Mouse (Mus musculus) neural tube, embryonic 11.5 days (tissue): ENCODE data around the gene Pam16. TPM values are rescaled to one million over a fixed set of nuclear protein-coding genes. Genes with fewer than 3 reads are reported as not detected.
A peak's percentile ranks its signal among the peaks of the same experiment; 100 is the strongest.

ENCODE experiments used
- ATAC-seq: fragments of 200-750 bp; cut with Nextera tagmentation; 2 replicates; pipeline ENCODE4 v1.8.0; 2017; ENCODE audit warnings: moderate number of reproducible peaks, mild to moderate bottlenecking, moderate TSS enrichment, moderate library complexity; ENCODE audit not compliant: insufficient read depth, low FRiP score, low TSS enrichment
- DNase-seq: peaks from one replicate; pipeline ENCODE4 v3.0.0-alpha.2; 2015; ENCODE audit warnings: low spot score
- H3K27ac ChIP-seq: fragments of 300-500 bp; sonication (generic); 2 replicates; pipeline ENCODE4 v1.5.1; 2014; ENCODE audit warnings: low read depth, mild to moderate bottlenecking, low read length
- H3K27me3 ChIP-seq: fragments of 300-500 bp; sonication (generic); 2 replicates; pipeline ENCODE4 v1.6.1; 2014; ENCODE audit warnings: mild to moderate bottlenecking, low read length, mixed read lengths; ENCODE audit not compliant: control insufficient read depth, insufficient read depth
- H3K36me3 ChIP-seq: fragments of 300-500 bp; sonication (generic); 2 replicates; pipeline ENCODE4 v1.6.1; 2014; ENCODE audit warnings: mild to moderate bottlenecking, low read length, moderate library complexity, mixed read lengths; ENCODE audit not compliant: control insufficient read depth, insufficient read depth
- H3K4me1 ChIP-seq: fragments of 300-500 bp; sonication (generic); 2 replicates; pipeline ENCODE4 v1.6.1; 2014; ENCODE audit warnings: low read length, mixed read lengths; ENCODE audit not compliant: control insufficient read depth, insufficient read depth
- H3K4me2 ChIP-seq: fragments of 300-500 bp; sonication (generic); 2 replicates; pipeline ENCODE4 v1.6.1; 2014; ENCODE audit warnings: low read depth, mild to moderate bottlenecking, moderate library complexity
- H3K4me3 ChIP-seq: fragments of 300-500 bp; sonication (generic); 2 replicates; pipeline ENCODE4 v1.5.1; 2014; ENCODE audit warnings: low read depth, low read length
- H3K9ac ChIP-seq: fragments of 300-500 bp; sonication (generic); 2 replicates; pipeline ENCODE4 v1.6.1; 2014; ENCODE audit warnings: mild to moderate bottlenecking, low read length
- H3K9me3 ChIP-seq: fragments of 300-500 bp; sonication (generic); 2 replicates; pipeline ENCODE4 v1.6.1; 2016; ENCODE audit warnings: low read length; ENCODE audit not compliant: control insufficient read depth
- WGBS: fragments of 180-500 bp; shearing (Covaris S2); extraction: QIAGEN DNeasy Blood & Tissue Kit; methylation state at CpG from one replicate; pipeline ENCODE4 v1.1.7; 2014; 5-methylcytosine and 5-hydroxymethylcytosine counted together
- polyA plus RNA-seq: library from polyadenylated mRNA; unstranded; fragments of >200 nt; fragmentation: Nextera tagmentation; extraction: Ambion mirVana; gene quantifications from 2 replicates; pipeline ENCODE4 v1.2.1, GENCODE M21; 2014

The Pam16 gene
- polyA plus RNA-seq, 1 experiment from 2014 or later: 94.3 TPM

DNA sequence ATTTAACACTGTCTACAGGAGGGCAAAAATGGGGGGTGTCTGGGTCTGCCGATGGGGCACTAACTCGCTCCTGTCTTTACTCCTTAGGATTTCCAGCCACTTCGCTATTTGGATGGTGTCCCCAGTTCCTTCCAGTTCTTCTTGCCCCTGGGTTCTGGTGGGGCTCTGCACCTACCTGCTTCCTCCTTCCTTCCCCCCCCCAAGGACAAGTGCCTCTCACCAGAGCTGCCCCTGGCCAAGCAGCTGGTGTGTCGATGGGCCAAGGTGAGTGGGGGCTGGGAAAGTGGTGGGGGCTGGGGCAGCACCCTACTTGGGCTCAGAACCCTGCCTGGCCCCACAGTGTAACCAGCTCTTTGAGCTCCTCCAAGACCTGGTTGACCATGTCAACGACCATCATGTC lies 13.6 kb downstream of the Pam16 start:
- ATAC-seq (no peak), DNase-seq (no peak)
- H3K36me3 ChIP-seq: peaks cover 31% of the 10 kb centered on the region
- WGBS: 96% methylated on average over 5 of the region's 5 CpGs
- H3K9ac ChIP-seq: no peak overlapping the region
- no peaks in the 10 kb centered on the region for H3K27me3 ChIP-seq
- no peaks in the 10 kb centered on the region for H3K9me3 ChIP-seq
- no peak overlapping the region for H3K4me3 ChIP-seq
- no peak overlapping the region for H3K4me2 ChIP-seq
- H3K27ac ChIP-seq: no peak overlapping the region
- peaks cover 16% of the 10 kb centered on the region for H3K4me1 ChIP-seq

GRCm38 (mm10) chr16:4608532-4609059 lies 16.2 kb downstream of the Pam16 start:
- Histone ChIP-seq H3K9ac (no peak overlapping the region), H3K27ac (no peak overlapping the region), H3K4me2 (no peak overlapping the region), H3K4me1 (peaks cover 42% of the 10 kb centered on the region), H3K36me3 (peaks cover 20% of the 10 kb centered on the region), H3K9me3 (no peaks in the 10 kb centered on the region), H3K4me3 (no peak overlapping the region), H3K27me3 (no peaks in the 10 kb centered on the region)
- ATAC-seq (no peak), DNase-seq (no peak)
- WGBS: 88% methylated on average over 18 of the region's 19 CpGs

- no peaks in the 10 kb centered on the region for H3K27me3 ChIP-seq
- no peak overlapping the region for H3K4me2 ChIP-seq
- ATAC-seq: no peak
- peaks cover 48% of the 10 kb centered on the region for H3K4me1 ChIP-seq
- no peaks in the 10 kb centered on the region for H3K9me3 ChIP-seq
- no peak overlapping the region for H3K4me3 ChIP-seq
- no peak overlapping the region for H3K27ac ChIP-seq
- 55% methylated on average over 9 of the region's 9 CpGs for WGBS
- H3K36me3 ChIP-seq: peaks cover 13% of the 10 kb centered on the region
- peak; percentile 85 for DNase-seq
- H3K9ac ChIP-seq: no peak overlapping the region
Measured at GRCm38 (mm10) chr16:4607818-4608531, 16.8 kb downstream of the Pam16 start.

DNA sequence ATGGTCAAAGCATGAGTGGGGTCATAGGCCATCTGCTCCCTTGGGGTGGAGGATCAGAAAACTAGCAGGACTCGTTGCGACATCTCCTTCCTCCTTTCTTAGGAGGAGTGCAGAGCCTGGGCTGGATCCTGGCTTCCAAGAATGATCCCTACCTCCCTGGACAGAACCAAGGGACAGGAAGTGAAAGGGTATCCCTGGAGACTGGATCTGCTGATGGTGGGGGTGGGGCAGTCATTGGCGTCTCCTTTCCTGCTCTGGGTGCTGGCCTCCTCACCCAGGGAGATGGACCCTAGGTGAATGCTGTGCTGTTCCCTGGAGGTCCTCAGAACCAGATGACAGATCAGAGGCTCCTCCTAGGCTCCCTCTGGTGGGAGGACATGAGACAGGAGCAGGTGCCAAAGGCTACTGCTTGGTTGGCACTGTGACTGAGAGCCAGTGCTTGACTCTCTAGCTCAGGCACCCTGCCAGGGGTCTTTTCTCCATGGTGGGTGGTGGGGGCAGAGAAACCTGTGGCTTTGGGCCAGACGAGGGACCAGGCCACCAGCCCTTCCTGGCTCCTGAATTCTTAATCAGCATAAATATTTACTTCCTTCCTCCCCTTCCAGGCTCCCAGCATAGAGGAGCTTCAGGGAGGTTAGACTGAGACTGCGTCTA lies 18.2 kb downstream of the Pam16 start:
- Histone ChIP-seq H3K27ac (0 out of 2 replicates have a peak overlapping the region, but pooled peaks have one; percentile 44), H3K9me3 (no peaks in the 10 kb centered on the region), H3K4me3 (no peak overlapping the region), H3K9ac (no peak overlapping the region; the same call in 1 of the 2 replicates), H3K36me3 (peaks cover 5% of the 10 kb centered on the region), H3K4me1 (peaks cover 59% of the 10 kb centered on the region), H3K4me2 (no peak overlapping the region), H3K27me3 (no peaks in the 10 kb centered on the region)
- no peak for ATAC-seq
- WGBS: 39% methylated on average over 5 of the region's 5 CpGs
- no peak for DNase-seq

DNA sequence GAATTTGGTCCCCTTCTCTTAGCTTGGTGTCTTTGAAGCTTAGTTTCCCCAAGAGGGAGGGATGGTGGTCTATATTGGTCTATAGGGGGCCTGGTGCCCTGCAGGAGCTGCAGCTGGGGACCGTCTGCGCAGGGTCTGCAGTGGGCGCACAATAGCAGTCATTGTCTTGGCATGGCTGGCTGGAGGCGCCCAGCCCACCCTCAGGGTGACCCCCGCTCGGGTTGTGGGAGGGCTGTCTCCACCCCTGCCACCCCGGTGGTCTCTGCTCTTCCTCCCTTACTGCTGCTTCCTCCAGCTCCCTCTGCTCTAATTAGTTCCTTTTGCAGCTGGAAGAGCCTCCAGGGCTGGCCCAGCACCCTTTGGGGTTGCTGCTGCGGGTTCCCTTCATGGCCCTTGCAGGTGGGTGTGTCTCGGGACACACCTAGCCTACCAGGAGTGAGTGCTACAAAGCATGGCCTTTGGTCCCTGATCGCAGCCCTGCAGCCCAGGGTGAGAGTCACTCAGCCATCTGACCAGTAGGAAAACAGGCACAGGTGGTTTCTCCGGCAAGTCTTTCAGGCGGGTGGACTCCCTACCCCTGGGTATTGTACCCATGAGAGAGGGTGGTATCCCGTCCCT lies 19.2 kb downstream of the Pam16 start:
- Histone ChIP-seq H3K27me3 (no peaks in the 10 kb centered on the region), H3K36me3 (peaks cover 3% of the 10 kb centered on the region; the same call in 1 of the 2 replicates), H3K9me3 (no peaks in the 10 kb centered on the region), H3K9ac (no peak overlapping the region), H3K4me3 (no peak overlapping the region), H3K4me2 (no peak overlapping the region), H3K27ac (0 out of 2 replicates have a peak overlapping the region, but pooled peaks have one; percentile 44), H3K4me1 (peaks cover 66% of the 10 kb centered on the region)
- WGBS: 42% methylated on average over 13 of the region's 13 CpGs
- DNase-seq: peak; percentile 46
- ATAC-seq: peak; percentile 39; the same call in 1 of the 2 replicates

DNA sequence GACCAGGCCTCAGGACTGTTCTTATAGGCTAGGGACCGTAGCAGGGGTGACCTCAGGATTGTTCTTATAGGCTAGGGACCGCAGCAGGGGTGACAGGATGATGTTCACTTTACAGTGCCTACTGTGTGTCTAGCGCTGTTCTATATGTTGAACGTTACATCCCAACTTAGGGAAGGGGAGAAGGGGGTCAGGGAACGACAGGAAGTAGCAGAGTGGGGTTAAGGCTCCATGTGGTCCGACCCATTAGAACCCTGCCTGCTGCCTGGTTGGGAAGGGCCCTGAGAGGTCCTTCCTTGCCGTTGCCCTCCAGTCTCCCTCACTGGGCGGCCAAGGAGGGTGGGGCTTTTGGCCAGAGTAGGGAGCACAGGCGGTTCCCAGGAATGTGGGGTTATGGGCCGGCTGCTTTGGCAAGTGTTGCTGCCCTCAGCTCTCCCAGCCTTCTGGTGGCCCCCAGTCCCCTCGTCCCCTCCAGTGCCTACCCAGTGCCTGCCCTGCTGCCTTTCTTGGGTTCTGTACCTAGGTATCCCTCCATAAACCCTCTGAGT lies 20.4 kb downstream of the Pam16 start:
- Histone ChIP-seq H3K27ac (no peak overlapping the region), H3K36me3 (peaks cover 3% of the 10 kb centered on the region; the same call in 1 of the 2 replicates), H3K9ac (no peak overlapping the region), H3K9me3 (no peaks in the 10 kb centered on the region), H3K4me1 (peaks cover 78% of the 10 kb centered on the region), H3K4me2 (no peak overlapping the region), H3K4me3 (no peak overlapping the region), H3K27me3 (no peaks in the 10 kb centered on the region)
- ATAC-seq: no peak
- DNase-seq: no peak
- WGBS: 71% methylated on average over 11 of the region's 11 CpGs

DNA sequence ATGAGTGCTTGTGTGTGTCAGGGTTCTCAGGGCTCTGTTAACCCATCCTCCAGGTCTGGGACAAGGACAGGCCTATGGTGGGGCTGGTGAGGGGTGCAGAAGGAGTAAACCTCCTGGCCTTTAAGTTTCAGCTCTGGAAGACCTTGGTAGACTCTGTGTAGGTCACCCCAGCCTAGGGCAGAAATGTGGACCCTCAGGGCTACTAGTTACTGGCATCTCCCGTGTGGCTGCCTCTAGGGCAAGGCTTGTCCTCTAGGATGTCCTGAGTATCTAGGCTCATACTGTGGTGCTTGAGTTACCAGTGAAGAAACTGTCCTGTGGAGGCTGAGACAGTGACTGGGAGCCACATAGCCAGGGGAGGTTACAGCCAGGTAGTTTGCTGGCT lies 21.3 kb downstream of the Pam16 start:
- no peaks in the 10 kb centered on the region for H3K9me3 ChIP-seq
- H3K4me2 ChIP-seq: no peak overlapping the region
- WGBS: 44% methylated on average over 1 of the region's 1 CpGs
- peaks cover 87% of the 10 kb centered on the region for H3K4me1 ChIP-seq
- DNase-seq (no peak), ATAC-seq (no peak)
- H3K9ac ChIP-seq: peak overlapping the region; percentile 39; the same call in 1 of the 2 replicates
- H3K36me3 ChIP-seq: no peaks in the 10 kb centered on the region
- peak overlapping the region; percentile 70 for H3K27ac ChIP-seq
- no peaks in the 10 kb centered on the region for H3K27me3 ChIP-seq
- H3K4me3 ChIP-seq: no peak overlapping the region

DNA sequence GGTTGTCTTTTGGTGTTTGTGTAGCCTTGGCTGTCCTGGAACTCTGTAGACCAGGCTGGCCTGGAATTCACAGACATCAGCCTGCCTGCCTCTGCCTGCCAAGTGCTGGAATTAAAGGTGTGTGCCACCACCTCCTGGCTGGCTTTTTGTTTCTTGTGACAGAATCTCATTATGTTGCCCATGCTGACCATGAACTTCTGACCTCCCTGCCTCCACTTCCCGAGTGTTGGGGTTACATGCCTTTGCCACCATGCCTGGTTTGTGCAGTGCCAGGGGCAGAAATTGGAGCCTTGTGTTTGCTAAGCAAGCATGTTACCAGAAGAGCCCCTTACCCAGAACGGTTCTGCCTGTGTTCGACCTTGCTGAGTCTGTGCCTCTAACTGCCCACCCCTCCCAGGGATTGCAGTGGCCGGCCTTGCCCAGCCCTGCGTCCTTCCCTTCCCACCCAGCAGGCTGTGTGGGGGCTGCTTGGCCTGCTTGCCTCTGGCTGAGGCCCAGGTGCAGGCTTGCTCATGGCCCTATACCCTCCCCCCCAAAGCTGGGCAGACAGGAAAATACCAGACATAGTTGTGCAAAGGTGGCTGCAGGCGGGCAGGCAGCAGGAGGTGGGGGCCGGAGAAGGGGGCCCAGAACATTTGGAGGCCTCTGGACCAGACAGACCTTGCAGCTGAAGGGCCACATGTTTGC lies 21.9 kb downstream of the Pam16 start:
- ATAC-seq (no peak), DNase-seq (no peak)
- peaks cover 92% of the 10 kb centered on the region for H3K4me1 ChIP-seq
- H3K36me3 ChIP-seq: no peaks in the 10 kb centered on the region
- H3K9me3 ChIP-seq: no peaks in the 10 kb centered on the region
- H3K27ac ChIP-seq: peak overlapping the region; percentile 70
- WGBS: 31% methylated on average over 7 of the region's 7 CpGs
- peak overlapping the region; percentile 39; the same call in 1 of the 2 replicates for H3K9ac ChIP-seq
- no peak overlapping the region for H3K4me3 ChIP-seq
- H3K27me3 ChIP-seq: no peaks in the 10 kb centered on the region
- peak overlapping the region; percentile 16; the same call in 1 of the 2 replicates for H3K4me2 ChIP-seq
